Mouse (Mus musculus): ENCODE results near the gene Sqor.

The Sqor gene

GRCm38 (mm10) chr2:122783730-122784129 is 18.7 kb downstream of the Sqor start:
- DNase-seq (ENCODE audit: inconsistent ontology term), result no peak

GRCm38 (mm10) chr2:122784701-122785100 is 19.7 kb downstream of the Sqor start:
- DNase-seq (ENCODE audit: inconsistent ontology term), result no peak

GRCm38 (mm10) chr2:122786167-122786566 is 21.1 kb downstream of the Sqor start:
- DNase-seq (ENCODE audit: inconsistent ontology term), result no peak

GRCm38 (mm10) chr2:122789311-122789710 is 24.3 kb downstream of the Sqor start:
- no peak for DNase-seq (ENCODE audit: inconsistent ontology term)

GRCm38 (mm10) chr2:122789730-122790129 is 24.7 kb downstream of the Sqor start:
- no peak for DNase-seq (ENCODE audit: inconsistent ontology term)

- DNase-seq (ENCODE audit: inconsistent ontology term), result no peak
These were observed 39.4 kb downstream of the Sqor start for GRCm38 (mm10) chr2:122804392-122804791.

GRCm38 (mm10) chr2:122806040-122806439 is 41.0 kb downstream of the Sqor start:
- DNase-seq (ENCODE audit: inconsistent ontology term), result no peak

GRCm38 (mm10) chr2:122809027-122809426 is 44.0 kb downstream of the Sqor start:
- peak; percentile 17 for DNase-seq (ENCODE audit: inconsistent ontology term)

- no peak for DNase-seq (ENCODE audit: inconsistent ontology term)
These were observed 51.9 kb downstream of the Sqor start for GRCm38 (mm10) chr2:122816986-122817385.

GRCm38 (mm10) chr2:122821246-122821645 is 56.2 kb downstream of the Sqor start:
- no peak for DNase-seq (ENCODE audit: inconsistent ontology term)

GRCm38 (mm10) chr2:122825406-122826236 is 60.6 kb downstream of the Sqor start:
- DNase-seq (ENCODE audit: inconsistent ontology term), result peak; percentile 7

GRCm38 (mm10) chr2:122826302-122826701 is 61.3 kb downstream of the Sqor start:
- DNase-seq (ENCODE audit: inconsistent ontology term), result no peak

GRCm38 (mm10) chr2:122854636-122855035 is 89.6 kb downstream of the Sqor start:
- no peak for DNase-seq (ENCODE audit: inconsistent ontology term)

GRCm38 (mm10) chr2:122855354-122855753 is 90.3 kb downstream of the Sqor start:
- no peak for DNase-seq (ENCODE audit: inconsistent ontology term)

Data from Muller cell, postnatal 12 days (primary cell).